ENCODE assay signal across 13 mouse cellular contexts in the genomic region with DNA sequence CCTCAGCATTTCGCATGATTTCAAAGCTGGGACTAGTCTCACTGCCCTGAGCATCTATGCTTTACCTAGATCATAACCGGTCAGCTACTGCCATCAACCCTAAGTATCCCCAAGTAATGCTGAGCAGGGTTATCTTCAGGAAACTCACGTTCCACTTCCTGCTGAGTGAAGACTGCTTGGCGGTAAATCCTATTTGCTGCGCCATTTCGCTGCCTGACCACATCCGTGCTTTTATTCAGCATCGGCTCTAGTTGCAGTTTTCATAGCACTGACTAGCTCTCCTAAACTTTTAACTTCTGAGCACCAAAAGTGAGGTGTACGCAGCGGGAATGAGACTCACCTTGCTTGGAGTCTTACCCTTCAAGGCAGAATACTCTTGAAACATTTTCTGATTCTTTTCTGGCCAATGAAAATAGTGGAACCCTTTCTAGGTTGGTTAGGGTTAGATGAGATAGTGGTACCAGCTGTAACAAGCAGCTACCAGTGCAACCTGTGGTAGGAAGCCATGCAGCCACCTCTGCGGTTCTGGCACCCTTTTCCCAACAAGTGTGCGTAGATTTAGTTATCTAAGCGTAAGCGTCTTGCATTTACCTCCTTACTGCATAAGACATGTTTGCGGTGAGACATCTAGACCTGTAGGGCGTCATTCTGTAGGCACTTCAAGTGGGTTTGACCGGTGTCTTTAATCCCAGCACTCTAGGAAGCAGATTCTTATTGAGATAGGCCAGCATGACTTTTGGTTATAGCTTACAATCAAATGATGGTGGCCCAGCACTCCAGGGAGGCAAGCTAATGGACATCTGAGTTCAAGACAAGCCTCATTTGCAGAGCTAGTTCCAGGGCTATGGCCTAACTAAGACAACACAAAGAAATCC. TPM values are rescaled to one million over a fixed set of nuclear protein-coding genes. Genes with fewer than 3 reads are reported as not detected.
A peak's percentile ranks its signal among the peaks of the same experiment; 100 is the strongest.
DNase-seq lines count a peak whose midpoint lies in the region; ATAC-seq and TF ChIP-seq lines count a peak whose summit lies in the region.
"Had no signal": no experiment of that assay in that cellular context is flagged by ENCODE, and none has a peak within 500 bp of the region (broad histone marks: within the 10 kb centered on the region; RNA-seq: fewer than 3 reads in every experiment).

No protein-coding gene starts in this region.

- H3K79me2 ChIP-seq in C2C12 (ENCODE audit: control insufficient read depth, insufficient read depth): peaks cover 6% of the 10 kb centered on the region

- no peak for TF ChIP-seq CTCF in gastrocnemius, adult 2 months (IDR thresholded peaks at IDR 0.05)
- TF ChIP-seq CTCF in C2C12 (IDR thresholded peaks at IDR 0.05; ENCODE audit: control insufficient read depth, insufficient read depth, insufficient read length): no peak

- H3ac ChIP-seq in C2C12 (ENCODE audit: control insufficient read depth, insufficient read length, low read depth): peak overlapping the region; percentile 42

- H3K36me3 ChIP-seq in C2C12 (ENCODE audit: control insufficient read depth, insufficient read depth): no peaks in the 10 kb centered on the region
- no peaks in the 10 kb centered on the region for H3K36me3 ChIP-seq in intestine, embryonic 15.5 days
- H3K36me3 ChIP-seq: limb, embryonic 13.5 days had no signal

- peak overlapping the region; percentile 55 for H3K4me3 ChIP-seq in gastrocnemius, adult 2 months
- peak overlapping the region; percentile 48 for H3K4me3 ChIP-seq in C2C12 (ENCODE audit: insufficient read depth, poor library complexity, severe bottlenecking)
- no peak overlapping the region for H3K4me3 ChIP-seq in intestine, embryonic 15.5 days (replicated peaks)
- H3K4me3 ChIP-seq: limb, embryonic 13.5 days had no signal

- no peak for DNase-seq in gastrocnemius, adult 2 months
- no peak for DNase-seq in gastrocnemius, adult 8-10 months (ENCODE audit: low spot score in 2 of 2)
- peak; percentile 32 for DNase-seq in adipocyte (ENCODE audit: low spot score)
- peak; percentile 46 to 47 for DNase-seq in spleen, postnatal 36 days (ENCODE audit: low spot score in 2 of 2)
- no peak for DNase-seq in left cerebral cortex, postnatal 10 days (ENCODE audit: extremely low spot score in 1 of 2, low spot score in 2 of 2)
- no peak for DNase-seq in cerebellum, postnatal 14 days
- DNase-seq: kidney, postnatal 10 days; right cerebral cortex, postnatal 4 days had no signal

- H3K79me3 ChIP-seq in C2C12 (ENCODE audit: low read depth): no peaks in the 10 kb centered on the region

- H3K4me1 ChIP-seq in intestine, embryonic 15.5 days (replicated peaks): peaks cover 3% of the 10 kb centered on the region; the same call in 1 of the 2 replicates

- 88% methylated on average over 17 of the region's 17 CpGs for WGBS in intestine, embryonic 15.5 days

- ATAC-seq in intestine, embryonic 15.5 days: no peak

- no peaks in the 10 kb centered on the region for H3K9me3 ChIP-seq in intestine, embryonic 15.5 days
- H3K9me3 ChIP-seq: limb, embryonic 13.5 days had no signal

- no peak overlapping the region for H3K4me2 ChIP-seq in intestine, embryonic 15.5 days (replicated peaks)
- H3K4me2 ChIP-seq: limb, embryonic 13.5 days had no signal

- H3K9ac ChIP-seq in intestine, embryonic 15.5 days: no peak overlapping the region
- H3K9ac ChIP-seq: limb, embryonic 13.5 days had no signal

- H3K27me3 ChIP-seq in C2C12 (ENCODE audit: control insufficient read depth, insufficient read depth, insufficient read length): no peaks in the 10 kb centered on the region
- H3K27me3 ChIP-seq in intestine, embryonic 15.5 days (replicated peaks): no peaks in the 10 kb centered on the region
- H3K27me3 ChIP-seq: limb, embryonic 13.5 days had no signal

- H3K27ac ChIP-seq in gastrocnemius, adult 2 months: peak overlapping the region; percentile 46
- no peak overlapping the region for H3K27ac ChIP-seq in intestine, embryonic 15.5 days
- H3K27ac ChIP-seq: limb, embryonic 13.5 days had no signal

- intact Hi-C loops in gastrocnemius, adult 2 months (cut with DNase I): no loop called here
- intact Hi-C loops in left cerebral cortex, postnatal 10 days (cut with DNase I): no loop called here

TF ChIP-seq in C2C12, 6 proteins besides CTCF, POLR2A, EP300 and RAD21:
- TF ChIP-seq MYOD1 (IDR thresholded peaks at IDR 0.05; ENCODE audit: control insufficient read depth, insufficient read length, low read depth) (no peak), CEBPB (IDR thresholded peaks at IDR 0.05; ENCODE audit: low read depth) (no peak), FOSL1 (IDR thresholded peaks at IDR 0.05; ENCODE audit: insufficient read depth, low read length, poor library complexity, severe bottlenecking) (no peak), MAX (IDR thresholded peaks at IDR 0.05) (no peak), MYOG (IDR thresholded peaks at IDR 0.05; ENCODE audit: control insufficient read depth, extremely low read depth, insufficient read length) (no peak), USF1 (IDR thresholded peaks at IDR 0.05; ENCODE audit: low read depth) (no peak)

RNA-seq across cellular contexts. Expression of a gene that starts 4.3 kb away (rescaled TPM):
- total RNA-seq in gastrocnemius, adult 2 months (2021): 10 to 100 TPM; 18.6 to 24.8 TPM
- total RNA-seq in gastrocnemius, adult 8-10 months (2022): 10 to 100 TPM; 18.8 to 38.2 (median 24.3) TPM
- polyA plus RNA-seq in C2C12 (2012; fragmentation: generic; extraction: Trizol): 3.3 TPM
- polyA plus RNA-seq in intestine, embryonic 15.5 days (2015; fragmentation: Nextera tagmentation; extraction: Ambion mirVana): 6.5 and 9.2 TPM in 2 replicates
- total RNA-seq in left cerebral cortex, postnatal 10 days (2021): 100 to 1,000 TPM; 161 to 194 TPM

RNA-seq across cellular contexts. Expression of a gene that starts 5.4 kb away (rescaled TPM):
- total RNA-seq in gastrocnemius, adult 2 months (2021): 10 to 100 TPM in 1 of 2 experiments, 1 to 10 TPM in 1; 7.7 to 11.5 TPM
- 10 to 100 TPM; 19.4 to 22.9 (median 20.8) TPM for total RNA-seq in gastrocnemius, adult 8-10 months (2022)
- polyA plus RNA-seq in C2C12 (2012; fragmentation: generic; extraction: Trizol): 11.3 TPM
- polyA plus RNA-seq in intestine, embryonic 15.5 days (2015; fragmentation: Nextera tagmentation; extraction: Ambion mirVana): 49.9 and 61.1 TPM in 2 replicates
- total RNA-seq in left cerebral cortex, postnatal 10 days (2021): 100 to 1,000 TPM; 116 to 121 TPM

RNA-seq across cellular contexts. Expression of a gene that starts 10.7 kb away (rescaled TPM):
- 1 to 10 TPM; 5.7 to 6.6 TPM for total RNA-seq in gastrocnemius, adult 2 months (2021)
- 1 to 10 TPM; 5.6 to 8.2 (median 6.8) TPM for total RNA-seq in gastrocnemius, adult 8-10 months (2022)
- polyA plus RNA-seq in C2C12 (2012; fragmentation: generic; extraction: Trizol): 0.89 TPM
- polyA plus RNA-seq in intestine, embryonic 15.5 days (2015; fragmentation: Nextera tagmentation; extraction: Ambion mirVana): 10.7 and 10.9 TPM in 2 replicates
- total RNA-seq in left cerebral cortex, postnatal 10 days (2021): 10 to 100 TPM; 34.4 to 37.7 TPM

RNA-seq across cellular contexts. Expression of a gene that starts 19.9 kb away (rescaled TPM):
- under 1 TPM in 1 of 2 experiments, not detected in 1; 0.20 TPM for total RNA-seq in gastrocnemius, adult 2 months (2021)
- under 1 TPM in 1 of 4 experiments, not detected in 3; 0.70 TPM for total RNA-seq in gastrocnemius, adult 8-10 months (2022)
- 0.02 TPM for polyA plus RNA-seq in C2C12 (2012; fragmentation: generic; extraction: Trizol)
- polyA plus RNA-seq in intestine, embryonic 15.5 days (2015; fragmentation: Nextera tagmentation; extraction: Ambion mirVana): 2.3 and 3.0 TPM in 2 replicates
- 1 to 10 TPM; 1.9 to 3.4 TPM for total RNA-seq in left cerebral cortex, postnatal 10 days (2021)

RNA-seq across cellular contexts. Expression of a gene that starts 27.3 kb away (rescaled TPM):
- not detected for total RNA-seq in gastrocnemius, adult 2 months (2021)
- total RNA-seq in gastrocnemius, adult 8-10 months (2022): not detected
- polyA plus RNA-seq in C2C12 (2012; fragmentation: generic; extraction: Trizol): 0.32 TPM
- 1.0 and 1.3 TPM in 2 replicates for polyA plus RNA-seq in intestine, embryonic 15.5 days (2015; fragmentation: Nextera tagmentation; extraction: Ambion mirVana)
- not detected for total RNA-seq in left cerebral cortex, postnatal 10 days (2021)
- total RNA-seq: hematopoietic stem cell, adult 5-6 weeks had no signal
- polyA plus RNA-seq: cortical plate, adult 2 months had no signal

Comparison
In these comparisons a context has a peak if more than half of its experiments do, and no peak if none do; other contexts are left out.
1. DNase-seq: peak in adipocyte (single experiment) and spleen, postnatal 36 days (2 of 2); none in gastrocnemius, adult 2 months (single experiment), gastrocnemius, adult 8-10 months (0 of 2), left cerebral cortex, postnatal 10 days (0 of 2) and cerebellum, postnatal 14 days (0 of 2).
2. RNA of a gene that starts 4.3 kb away (total RNA-seq): 161 to 194 TPM in left cerebral cortex, postnatal 10 days; 18.8 to 38.2 TPM in gastrocnemius, adult 8-10 months and 18.6 to 24.8 TPM in gastrocnemius, adult 2 months; every median in the first group is over 4 times any median in the second.
3. RNA of a gene that starts 5.4 kb away (total RNA-seq): 116 to 121 TPM in left cerebral cortex, postnatal 10 days; 19.4 to 22.9 TPM in gastrocnemius, adult 8-10 months and 7.7 to 11.5 TPM in gastrocnemius, adult 2 months; every median in the first group is over 4 times any median in the second.